Mouse (Mus musculus) midbrain, embryonic 16.5 days (tissue): ENCODE data around the gene Asb13. TPM values are rescaled to one million over a fixed set of nuclear protein-coding genes. Genes with fewer than 3 reads are reported as not detected.

Source experiments
- polyA plus RNA-seq: library from polyadenylated mRNA; unstranded; fragments of >200 nt; fragmentation: Nextera tagmentation; extraction: Ambion mirVana; gene quantifications from 2 replicates; pipeline ENCODE4 v1.2.1, GENCODE M21; 2015

Asb13 gene
- polyA plus RNA-seq, 1 experiment from 2014 or later = 21.0 TPM

Other genes starting within 250 kb of the Asb13 start
- 394 and 409 TPM in 2 replicates for gene Gdi2, start 96.0 kb upstream of the Asb13 start, polyA plus RNA-seq
- gene Fam208b, start 22.9 kb upstream of the Asb13 start, polyA plus RNA-seq = 15.6 and 19.5 TPM in 2 replicates
- gene Calml3, start 170.3 kb downstream of the Asb13 start, polyA plus RNA-seq = not detected in 2 replicates
- gene Calm4, start 203.7 kb downstream of the Asb13 start, polyA plus RNA-seq = not detected in 2 replicates
- gene Calm5, start 220.1 kb downstream of the Asb13 start, polyA plus RNA-seq = not detected in 2 replicates